Mouse (Mus musculus) adrenal gland, postnatal 25 days (tissue): ENCODE results near the gene Pdlim1. TPM values are rescaled to one million over a fixed set of nuclear protein-coding genes. Genes with fewer than 3 reads are reported as not detected.

Experiments used
- DNase-seq: peaks from one replicate; pipeline ENCODE4 v3.0.0; 2021; ENCODE audit warnings: mixed read lengths
- total RNA-seq: library from RNA; stranded (reverse); gene quantifications from 2 replicates; pipeline ENCODE4 v1.2.3, GENCODE M21; 2021

The Pdlim1 gene
- total RNA-seq, 1 experiment from 2014 or later, result 22.0 TPM

GRCm38 (mm10) chr19:40284704-40285103 is 13.1 kb upstream of the Pdlim1 start:
- DNase-seq, result no peak

- DNase-seq, result no peak
Observed at GRCm38 (mm10) chr19:40283415-40283814, 11.8 kb upstream of the Pdlim1 start.

- no peak for DNase-seq
Observed at GRCm38 (mm10) chr19:40278372-40279023, 6.9 kb upstream of the Pdlim1 start.

GRCm38 (mm10) chr19:40277494-40277893 is 5.9 kb upstream of the Pdlim1 start:
- DNase-seq, result no peak

- no peak for DNase-seq
Observed at GRCm38 (mm10) chr19:40275401-40276188, 4.0 kb upstream of the Pdlim1 start.

- DNase-seq, result no peak
Observed at GRCm38 (mm10) chr19:40272674-40273073, 1.0 kb upstream of the Pdlim1 start.

GRCm38 (mm10) chr19:40270351-40271307 is 1.0 kb downstream of the Pdlim1 start:
- peak; percentile 50 for DNase-seq

GRCm38 (mm10) chr19:40269526-40269925 is 2.1 kb downstream of the Pdlim1 start:
- DNase-seq, result no peak

- no peak for DNase-seq
Observed at GRCm38 (mm10) chr19:40268493-40268892, 3.1 kb downstream of the Pdlim1 start.

GRCm38 (mm10) chr19:40267380-40267779 is 4.3 kb downstream of the Pdlim1 start:
- no peak for DNase-seq

- DNase-seq, result no peak
Observed at GRCm38 (mm10) chr19:40259485-40259884, 12.2 kb downstream of the Pdlim1 start.

- DNase-seq, result no peak
Observed at GRCm38 (mm10) chr19:40257396-40257795, 14.2 kb downstream of the Pdlim1 start.

- no peak for DNase-seq
Observed at GRCm38 (mm10) chr19:40256376-40257050, 15.1 kb downstream of the Pdlim1 start.

GRCm38 (mm10) chr19:40255561-40255960 is 16.1 kb downstream of the Pdlim1 start:
- DNase-seq, result no peak

- DNase-seq, result no peak
Observed at GRCm38 (mm10) chr19:40254741-40255140, 16.9 kb downstream of the Pdlim1 start.

GRCm38 (mm10) chr19:40253768-40254167 is 17.9 kb downstream of the Pdlim1 start:
- no peak for DNase-seq

- DNase-seq, result no peak
Observed at GRCm38 (mm10) chr19:40251115-40251514, 20.5 kb downstream of the Pdlim1 start.

GRCm38 (mm10) chr19:40249352-40249751 is 22.3 kb downstream of the Pdlim1 start:
- DNase-seq, result no peak

GRCm38 (mm10) chr19:40248476-40248875 is 23.2 kb downstream of the Pdlim1 start:
- DNase-seq, result no peak

- DNase-seq, result no peak
Observed at GRCm38 (mm10) chr19:40247268-40247666, 24.4 kb downstream of the Pdlim1 start.

- DNase-seq, result no peak
Observed at GRCm38 (mm10) chr19:40246646-40247267, 24.9 kb downstream of the Pdlim1 start.
